Mouse (Mus musculus) lung, adult 2 months (tissue): ENCODE measurements at regions not wholly inside any gene's neighbourhood (a gene's known extent, or its start where the extent isn't known, plus 50 kb on each side); places are given as distances from the start of the nearest gene placed in this dataset.

Source experiments
- CTCF ChIP-seq: fragments of 200-500 bp; IDR thresholded peaks from 2 replicates; pipeline ENCODE4 v1.5.1; 2011; ENCODE audit warnings: mild to moderate bottlenecking, low read length, control low read depth; ENCODE audit not compliant: insufficient read depth
- POLR2A ChIP-seq: fragments of 200-500 bp; IDR thresholded peaks from 2 replicates; pipeline ENCODE4 v1.6.1; 2011; ENCODE audit warnings: low read depth, mild to moderate bottlenecking, control low read depth, low read length, borderline replicate concordance; ENCODE audit errors: extremely low read depth

DNA sequence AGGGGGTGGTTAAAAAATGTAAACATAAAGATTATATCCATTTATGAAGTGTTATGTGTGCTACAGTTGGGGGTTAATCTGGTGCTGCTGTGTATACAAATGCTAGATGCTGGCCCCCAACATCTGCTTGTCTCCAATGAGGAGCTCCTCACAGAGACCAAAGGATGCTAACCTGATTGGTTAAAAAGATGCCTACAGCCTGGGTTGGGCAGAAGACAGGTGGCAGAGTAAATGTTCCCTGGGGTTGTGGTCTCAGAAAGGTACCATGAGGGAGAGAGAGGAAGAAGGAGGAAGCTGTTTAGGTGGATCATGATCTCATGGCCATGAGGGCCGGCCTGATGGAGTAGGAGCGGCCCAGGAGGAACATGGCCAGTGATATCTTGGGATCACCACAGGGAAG is 133.0 kb upstream of the Dyrk2 start:
- no peak for TF ChIP-seq POLR2A
- TF ChIP-seq CTCF, result no peak
